Mouse (Mus musculus) WW6 (cell line): ENCODE measurements around the gene Zdhhc25.

Experiments used
- DNase-seq: peaks from one replicate; pipeline ENCODE4 v3.0.0-alpha.2; 2013; ENCODE audit warnings: low read depth, low spot score

Gene Zdhhc25

DNA sequence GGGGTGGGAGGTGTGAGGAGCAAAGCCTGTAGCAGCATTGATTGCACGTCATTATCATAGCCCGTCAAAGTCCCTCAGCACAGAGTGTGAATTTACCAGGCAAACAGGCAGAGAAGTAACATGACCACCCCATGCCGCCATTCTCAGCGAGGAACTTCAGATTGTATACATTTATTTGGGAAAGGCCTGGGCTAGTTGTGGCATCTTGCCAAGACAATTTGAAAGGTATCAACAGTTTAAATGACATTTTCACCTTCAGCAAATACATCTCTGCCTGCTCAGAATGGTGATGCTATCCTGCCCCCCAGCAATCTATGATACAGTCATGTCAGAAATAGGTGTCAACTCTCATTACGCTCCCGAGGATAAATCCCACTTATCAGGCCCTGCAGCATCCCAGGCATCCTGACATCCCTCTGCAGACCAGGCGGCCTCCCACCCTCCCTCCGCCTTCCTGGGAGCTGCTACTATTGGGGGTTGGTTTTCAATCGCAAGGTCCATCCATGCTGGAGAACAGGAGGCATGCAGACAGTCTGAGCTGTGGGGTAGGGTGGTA lies 28.8 kb downstream of the Zdhhc25 start:
- DNase-seq, result no peak

GRCm38 (mm10) chr15:88635205-88635604 lies 35.1 kb downstream of the Zdhhc25 start:
- DNase-seq, result peak; percentile 28

DNA sequence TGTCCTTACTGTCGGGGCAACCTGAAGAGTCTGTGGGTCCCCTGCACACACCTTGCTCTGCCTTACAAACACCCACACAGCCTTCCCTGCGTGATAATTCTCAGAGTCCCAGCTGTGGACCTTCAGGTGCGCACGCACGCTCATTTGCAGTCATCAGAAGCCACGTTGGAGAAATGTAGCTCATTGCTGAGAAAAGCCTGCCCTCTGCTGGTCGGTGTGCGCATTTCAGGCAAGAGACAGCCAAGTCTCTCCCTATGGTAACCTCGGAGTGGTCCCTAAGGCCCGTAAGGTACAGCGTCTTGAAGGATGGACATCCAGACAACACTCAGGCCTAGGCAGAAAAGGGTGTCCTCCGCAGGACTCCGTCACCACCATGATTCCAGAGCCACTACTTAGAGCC lies 50.9 kb downstream of the Zdhhc25 start:
- DNase-seq, result peak; percentile 43
